Mouse (Mus musculus): ENCODE measurements around the gene Slit3.

Slit3 gene

DNA sequence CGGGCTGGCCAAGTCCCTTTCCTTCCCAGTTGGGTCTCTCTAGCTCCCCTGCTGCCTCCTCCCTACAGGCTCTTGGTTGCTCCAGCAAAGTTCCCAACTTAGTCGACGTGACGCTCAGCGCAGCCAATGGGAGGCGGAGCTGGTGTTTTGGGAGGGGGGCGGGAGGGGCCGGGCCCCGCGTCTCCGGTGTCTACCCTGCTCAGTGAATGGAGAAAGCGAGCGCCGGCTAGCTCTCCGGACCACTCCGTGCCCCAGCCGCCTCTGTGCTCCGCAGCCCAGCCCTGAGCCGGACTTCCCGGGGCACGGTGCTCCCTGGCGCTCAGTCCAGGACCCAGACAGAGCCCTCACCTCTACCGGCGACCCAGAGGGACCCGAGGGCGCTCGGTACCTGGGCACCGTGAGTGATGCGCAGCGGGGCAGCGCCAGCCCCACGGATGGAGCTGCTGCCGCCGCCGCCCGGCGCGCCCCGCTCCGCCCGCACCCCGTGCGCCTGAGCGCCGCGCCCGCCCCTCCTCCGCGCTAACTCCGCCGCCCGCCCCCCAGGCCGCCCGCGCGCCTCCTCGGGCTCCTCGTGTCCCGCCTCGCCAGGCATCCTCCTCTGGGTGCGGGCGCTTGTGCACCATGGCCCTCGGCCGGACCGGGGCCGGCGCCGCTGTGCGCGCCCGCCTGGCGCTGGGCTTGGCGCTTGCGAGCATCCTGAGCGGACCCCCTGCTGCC lies at the start of gene Slit3:
Gene Slit3 (plus strand): TSS at position 331 of the 717 bp plus-strand sequence.
- ATAC-seq (ENCODE audit: low TSS enrichment) = peak; percentile 74

DNA sequence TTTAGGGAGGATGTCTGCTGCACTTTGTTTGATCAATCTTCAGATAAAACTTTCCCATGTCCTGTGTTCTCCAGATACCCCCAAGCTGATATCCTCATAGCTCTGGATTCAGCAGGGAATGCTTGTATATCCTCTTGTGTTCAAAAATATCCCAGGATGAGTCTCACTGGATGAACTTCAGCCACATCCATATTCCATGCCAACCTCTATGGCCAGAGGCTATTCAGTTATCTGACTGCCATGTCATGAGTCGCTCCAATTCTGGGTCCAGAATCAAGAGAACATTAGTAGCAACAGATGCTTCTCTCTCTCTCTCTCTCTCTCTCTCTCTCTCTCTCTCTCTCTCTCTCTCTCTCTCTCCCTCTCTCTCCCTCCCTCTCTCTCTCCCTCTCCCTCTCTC lies 49.6 kb upstream of the Slit3 start:
- no peak for ATAC-seq (ENCODE audit: low TSS enrichment)

GRCm38 (mm10) chr11:35075411-35075810 lies 45.6 kb upstream of the Slit3 start:
- no peak for ATAC-seq (ENCODE audit: low TSS enrichment)

DNA sequence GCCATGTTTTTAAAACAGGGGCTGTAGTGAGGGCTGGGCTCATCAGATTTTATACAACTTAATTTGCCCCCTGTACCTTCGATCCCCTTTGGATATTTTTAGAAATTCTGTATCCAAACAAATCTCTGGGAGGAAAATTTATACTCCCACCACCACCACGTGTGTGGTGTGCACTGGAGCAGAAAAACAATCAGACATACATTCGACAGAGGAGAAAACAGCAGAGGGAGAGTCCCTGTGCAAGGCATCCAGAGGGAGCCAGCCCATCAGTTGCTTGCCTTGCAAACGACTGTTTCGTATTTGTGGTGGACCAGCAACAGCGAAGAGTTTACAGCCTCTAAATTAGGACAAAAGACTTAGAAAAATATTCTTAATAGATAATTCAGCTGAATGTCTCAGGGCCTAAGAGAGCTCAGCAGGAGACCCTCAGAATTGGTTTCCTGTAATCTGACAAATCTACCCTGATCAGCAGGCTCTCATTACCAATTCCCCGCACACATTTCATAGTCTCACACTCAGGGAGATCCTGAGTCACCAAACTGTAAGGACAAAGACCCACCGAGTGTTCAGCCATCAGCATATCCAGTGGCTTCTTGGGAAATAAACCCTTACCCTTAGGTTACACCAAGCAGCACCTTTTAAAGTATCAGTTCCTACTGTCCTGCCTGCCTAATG lies 40.4 kb upstream of the Slit3 start:
- no peak for ATAC-seq (ENCODE audit: low TSS enrichment)

- ATAC-seq (ENCODE audit: low TSS enrichment) = no peak
These were observed 38.7 kb upstream of the Slit3 start for GRCm38 (mm10) chr11:35082297-35082696.

- no peak for ATAC-seq (ENCODE audit: low TSS enrichment)
These were observed 38.0 kb upstream of the Slit3 start for GRCm38 (mm10) chr11:35083049-35083448.

DNA sequence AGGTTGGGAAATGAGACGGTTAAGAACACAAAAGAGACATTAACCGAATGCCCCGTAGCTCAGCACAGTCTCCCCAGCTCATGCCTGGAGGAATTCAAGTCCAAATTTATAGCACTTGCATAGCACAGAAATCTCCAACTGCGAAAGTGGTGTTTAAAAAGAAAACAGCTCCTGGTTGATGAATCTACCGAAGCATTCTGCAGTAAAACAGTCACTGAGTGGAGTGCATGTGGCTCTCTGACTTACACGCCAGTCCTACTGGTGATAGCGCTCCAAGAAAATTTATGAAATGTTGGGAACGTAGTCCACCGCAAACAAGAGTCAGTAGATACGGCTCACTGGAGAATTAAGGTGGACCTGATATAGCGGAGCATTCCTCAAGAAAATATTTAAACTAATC lies 35.7 kb upstream of the Slit3 start:
- no peak for ATAC-seq (ENCODE audit: low TSS enrichment)

DNA sequence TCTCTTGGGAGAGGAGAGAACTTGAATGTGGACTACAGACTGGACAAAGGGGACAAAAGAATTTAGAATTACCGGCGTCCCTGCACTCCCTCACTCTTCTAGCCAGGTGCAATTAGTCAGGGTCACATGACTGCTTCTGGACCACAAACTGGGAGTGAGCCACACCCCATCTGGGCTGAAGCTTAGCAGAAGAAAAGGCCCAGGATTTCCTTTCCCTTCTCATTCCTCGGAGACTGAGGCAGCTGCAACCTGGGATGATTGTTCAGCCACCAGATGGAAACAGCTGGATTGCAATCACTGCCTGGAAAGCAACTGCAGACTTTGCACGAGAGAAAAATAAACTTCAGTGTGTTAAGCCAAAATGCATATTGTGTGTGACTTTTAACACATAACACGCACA lies 35.0 kb upstream of the Slit3 start:
- no peak for ATAC-seq (ENCODE audit: low TSS enrichment)

DNA sequence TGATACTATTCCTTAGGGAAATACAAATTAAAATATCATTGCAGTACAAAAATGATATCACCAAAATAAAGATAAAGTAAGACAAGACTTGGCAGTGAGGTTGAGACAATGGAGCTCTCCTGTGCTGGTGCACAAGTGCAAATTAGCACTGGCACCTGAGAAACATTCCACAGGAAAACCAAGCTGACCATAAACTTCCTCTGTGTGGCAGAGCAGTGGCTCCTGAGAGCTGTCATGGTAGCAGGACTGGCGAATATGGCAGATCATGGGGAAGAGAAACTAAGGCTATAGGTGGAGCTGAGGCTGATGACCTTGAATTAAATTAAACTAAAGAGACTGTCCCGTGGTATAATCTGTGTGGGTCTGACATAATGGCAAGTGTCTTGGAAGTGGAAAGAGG lies 33.6 kb upstream of the Slit3 start:
- ATAC-seq (ENCODE audit: low TSS enrichment) = no peak

DNA sequence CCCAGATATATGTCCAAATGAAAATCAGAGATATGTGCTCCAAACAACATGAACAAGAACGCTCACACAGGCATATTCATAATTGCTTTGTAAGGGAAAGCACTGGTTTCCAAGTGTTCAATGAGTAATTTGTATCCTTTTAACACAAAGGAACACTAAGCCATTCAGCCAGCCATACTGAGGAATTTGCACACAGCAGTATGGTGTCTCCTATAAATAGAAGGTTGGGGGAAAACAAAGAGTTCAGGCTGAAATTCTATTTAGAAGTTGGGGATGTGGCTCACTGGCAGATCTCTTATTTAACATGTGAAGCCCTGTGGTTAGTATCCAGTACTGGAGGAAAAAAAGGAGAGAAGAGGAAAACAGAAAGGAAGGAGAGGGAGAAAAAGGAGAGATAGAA lies 32.9 kb upstream of the Slit3 start:
- ATAC-seq (ENCODE audit: low TSS enrichment) = peak; percentile 41; the same call in 1 of the 2 replicates

GRCm38 (mm10) chr11:35090629-35091335 lies 30.2 kb upstream of the Slit3 start:
- no peak for ATAC-seq (ENCODE audit: low TSS enrichment)

GRCm38 (mm10) chr11:35096538-35096937 lies 24.5 kb upstream of the Slit3 start:
- no peak for ATAC-seq (ENCODE audit: low TSS enrichment)

DNA sequence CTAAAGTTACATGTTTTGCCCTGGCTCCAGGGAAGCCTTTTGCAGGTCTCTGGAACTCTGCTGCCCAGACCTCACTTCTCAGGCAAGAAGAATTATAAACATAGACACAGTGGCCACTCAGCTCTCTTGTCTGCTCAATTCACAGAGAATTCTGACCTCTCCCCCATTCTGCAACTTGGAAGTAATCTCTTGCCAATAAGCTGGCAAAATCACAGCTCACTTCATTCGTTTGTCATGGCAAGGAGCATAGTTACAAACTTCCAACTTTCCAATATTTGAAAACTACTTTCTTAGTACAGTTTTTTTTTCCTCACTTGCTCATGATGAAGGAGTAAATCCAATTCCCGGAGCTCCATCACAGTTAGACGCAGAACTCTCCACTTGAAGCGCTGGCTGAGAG lies 11.2 kb upstream of the Slit3 start:
- ATAC-seq (ENCODE audit: low TSS enrichment) = no peak

- no peak for ATAC-seq (ENCODE audit: low TSS enrichment)
These were observed 10.2 kb upstream of the Slit3 start for GRCm38 (mm10) chr11:35110784-35111183.

- ATAC-seq (ENCODE audit: low TSS enrichment) = no peak
These were observed 7.7 kb upstream of the Slit3 start for GRCm38 (mm10) chr11:35113290-35113689.

DNA sequence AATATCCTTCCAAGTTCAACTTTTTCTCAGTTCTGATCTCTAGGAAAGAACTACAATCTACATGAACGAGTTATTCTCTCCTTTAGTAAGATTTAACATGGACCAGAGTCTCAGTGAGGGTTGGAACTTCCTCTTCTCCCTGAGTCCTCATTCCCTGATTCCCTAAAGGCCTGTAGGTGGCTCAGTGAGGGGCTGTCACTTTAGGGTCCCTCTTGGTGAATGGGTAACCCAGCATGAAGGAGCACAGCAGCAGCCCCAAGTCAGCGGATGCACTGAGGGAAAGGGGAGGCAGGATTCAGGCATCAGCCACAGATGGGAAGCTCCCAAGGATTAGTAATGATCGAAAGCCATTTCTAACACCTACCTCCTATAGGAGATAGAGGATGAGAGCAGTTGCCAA lies 4.6 kb upstream of the Slit3 start:
- ATAC-seq (ENCODE audit: low TSS enrichment) = no peak

- no peak for ATAC-seq (ENCODE audit: low TSS enrichment)
These were observed 3.2 kb upstream of the Slit3 start for GRCm38 (mm10) chr11:35117871-35118270.

DNA sequence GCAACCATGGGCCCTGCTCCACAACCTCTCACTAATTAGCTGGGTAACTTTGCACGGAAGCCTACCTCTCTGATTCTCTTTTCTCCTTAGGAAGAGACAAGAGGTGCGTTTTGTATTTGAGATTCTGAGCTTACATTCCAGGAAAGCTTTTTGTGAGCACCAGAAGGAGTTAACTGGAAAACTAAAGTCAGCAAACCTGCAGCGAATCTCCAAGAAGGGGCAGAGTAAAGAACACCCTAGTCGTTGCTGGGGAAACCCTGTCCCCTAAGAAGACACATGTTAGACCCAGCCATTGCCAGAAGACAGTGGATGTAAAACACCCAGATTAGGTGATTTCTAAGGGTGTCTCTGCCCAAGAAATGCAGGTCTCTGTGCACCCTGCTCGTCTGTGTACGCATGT lies 2.3 kb upstream of the Slit3 start:
- ATAC-seq (ENCODE audit: low TSS enrichment) = no peak

GRCm38 (mm10) chr11:35119360-35119759 lies 1.7 kb upstream of the Slit3 start:
- 0 out of 2 replicates have a peak, but pooled peaks have one; percentile 48 for ATAC-seq (ENCODE audit: low TSS enrichment)

DNA sequence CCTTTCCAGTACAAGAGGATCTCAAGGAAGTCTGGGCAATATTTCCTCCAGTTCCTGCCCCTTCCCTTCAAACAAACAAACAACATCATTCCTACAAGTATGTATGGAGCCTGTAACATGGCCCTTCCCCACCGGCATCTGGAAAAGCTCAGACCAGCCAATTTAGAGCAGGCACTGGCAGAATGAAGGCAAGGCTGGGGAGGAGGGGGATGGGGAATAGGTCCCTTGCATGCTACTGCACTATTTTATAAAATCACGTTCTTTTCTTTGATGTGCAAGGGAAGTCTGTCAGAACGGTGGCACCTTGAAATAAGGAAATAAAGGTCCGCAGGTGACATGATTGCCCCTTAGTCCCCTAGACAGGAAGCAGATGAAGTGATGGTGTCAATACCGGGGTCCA lies 948 bp upstream of the Slit3 start:
- no peak for ATAC-seq (ENCODE audit: low TSS enrichment)

- peak; percentile 25 for ATAC-seq (ENCODE audit: low TSS enrichment)
These were observed 561 bp downstream of the Slit3 start for GRCm38 (mm10) chr11:35121611-35121959.

GRCm38 (mm10) chr11:35122091-35122811 lies 1.2 kb downstream of the Slit3 start:
- ATAC-seq (ENCODE audit: low TSS enrichment) = no peak

Data from frontal cortex, adult (tissue).